Mouse (Mus musculus): ENCODE data around the gene Comp. TPM values are rescaled to one million over a fixed set of nuclear protein-coding genes. Genes with fewer than 3 reads are reported as not detected.

The Comp gene
- polyA plus RNA-seq, 1 experiment from 2014 or later = 0.18 TPM

- no peak overlapping the region for H3K4me3 ChIP-seq
- H3K4me1 ChIP-seq = peaks cover 14% of the 10 kb centered on the region
- no peaks in the 10 kb centered on the region for H3K27me3 ChIP-seq
- 0 out of 2 replicates have a peak overlapping the region, but pooled peaks have one; percentile 30 for H3K9ac ChIP-seq
- no peak for ATAC-seq
- 83% methylated on average over 2 of the region's 2 CpGs for WGBS
- H3K27ac ChIP-seq = no peak overlapping the region
- H3K36me3 ChIP-seq (ENCODE audit: poor library complexity, severe bottlenecking) = no peaks in the 10 kb centered on the region
- no peak overlapping the region for H3K4me2 ChIP-seq
- no peaks in the 10 kb centered on the region for H3K9me3 ChIP-seq (replicated peaks)
Measured at GRCm38 (mm10) chr8:70422722-70423121, 49.4 kb downstream of the Comp start.

DNA sequence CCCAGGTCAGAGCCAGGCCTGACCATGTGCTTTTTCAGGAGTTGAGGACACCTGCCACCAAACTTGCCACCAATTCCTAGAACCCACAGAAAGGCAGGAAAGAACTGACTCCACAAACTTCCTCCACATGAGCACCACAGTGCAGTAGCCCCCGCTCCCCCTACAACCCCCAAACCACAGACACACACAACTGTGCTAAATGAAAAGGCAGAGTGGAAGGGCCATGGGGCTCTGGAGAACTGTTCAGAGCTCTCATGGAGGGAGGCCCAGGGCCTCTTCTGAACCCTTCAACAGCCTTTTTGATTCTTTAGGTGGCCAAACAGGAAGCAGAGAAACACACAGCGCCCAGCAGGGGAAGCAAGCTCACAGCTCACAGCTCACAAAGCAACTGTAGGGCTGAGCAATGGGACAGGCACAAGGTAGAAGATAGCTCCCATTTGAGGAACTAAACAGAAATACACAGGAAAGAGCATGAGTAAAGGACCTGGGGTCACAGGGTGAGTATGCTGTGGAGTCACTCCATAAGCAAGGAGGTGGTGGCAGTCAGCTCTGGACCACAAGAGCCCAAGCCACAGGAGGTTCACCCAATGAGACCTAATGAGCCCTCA, 53.0 kb downstream of the Comp start:
- Histone ChIP-seq H3K4me2 (no peak overlapping the region), H3K36me3 (ENCODE audit: poor library complexity, severe bottlenecking) (no peaks in the 10 kb centered on the region), H3K27me3 (no peaks in the 10 kb centered on the region), H3K9me3 (replicated peaks) (no peaks in the 10 kb centered on the region), H3K27ac (no peak overlapping the region), H3K4me1 (0 out of 2 replicates have a peak, but pooled peaks cover 5% of the 10 kb centered on the region), H3K4me3 (no peak overlapping the region), H3K9ac (no peak overlapping the region)
- WGBS = 100% methylated on average over 2 of the region's 2 CpGs
- no peak for ATAC-seq

- Histone ChIP-seq H3K9ac (no peak overlapping the region), H3K27me3 (no peaks in the 10 kb centered on the region), H3K4me3 (no peak overlapping the region), H3K9me3 (replicated peaks) (no peaks in the 10 kb centered on the region), H3K36me3 (ENCODE audit: poor library complexity, severe bottlenecking) (no peaks in the 10 kb centered on the region), H3K4me2 (no peak overlapping the region), H3K4me1 (0 out of 2 replicates have a peak, but pooled peaks cover 5% of the 10 kb centered on the region), H3K27ac (no peak overlapping the region)
- 94% methylated on average over 4 of the region's 4 CpGs for whole genome bisulfite sequencing
- no peak for ATAC-seq
Measured at GRCm38 (mm10) chr8:70431213-70431612, 57.9 kb downstream of the Comp start.

Other genes with a start within 250 kb of the Comp start
- gene Nr2c2ap, start 242.2 kb upstream of the Comp start, polyA plus RNA-seq (2015; fragmentation: Nextera tagmentation; extraction: Ambion mirVana) = 33.4 and 37.4 TPM in 2 replicates
- 12.2 and 14.2 TPM in 2 replicates for gene Rfxank, start 234.4 kb upstream of the Comp start, polyA plus RNA-seq (2015; fragmentation: Nextera tagmentation; extraction: Ambion mirVana)
- 47.4 and 48.0 TPM in 2 replicates for gene Borcs8, start 234.1 kb upstream of the Comp start, polyA plus RNA-seq (2015; fragmentation: Nextera tagmentation; extraction: Ambion mirVana)
- 0.23 and 0.45 TPM in 2 replicates for gene Mef2b, start 233.8 kb upstream of the Comp start, polyA plus RNA-seq (2015; fragmentation: Nextera tagmentation; extraction: Ambion mirVana)
- gene Tmem161a, start 201.2 kb upstream of the Comp start, polyA plus RNA-seq (2015; fragmentation: Nextera tagmentation; extraction: Ambion mirVana) = 50.2 and 59.5 TPM in 2 replicates
- 2.0 and 3.0 TPM in 2 replicates for gene Slc25a42, start 161.3 kb upstream of the Comp start, polyA plus RNA-seq (2015; fragmentation: Nextera tagmentation; extraction: Ambion mirVana)
- gene Sugp2, start 139.3 kb upstream of the Comp start, polyA plus RNA-seq (2015; fragmentation: Nextera tagmentation; extraction: Ambion mirVana) = 75.9 and 76.7 TPM in 2 replicates
- gene Armc6, start 139.1 kb upstream of the Comp start, polyA plus RNA-seq (2015; fragmentation: Nextera tagmentation; extraction: Ambion mirVana) = 52.8 and 60.1 TPM in 2 replicates
- 65.0 and 66.0 TPM in 2 replicates for gene Homer3, start 90.7 kb upstream of the Comp start, polyA plus RNA-seq (2015; fragmentation: Nextera tagmentation; extraction: Ambion mirVana)
- gene Ddx49, start 71.1 kb upstream of the Comp start, polyA plus RNA-seq (2015; fragmentation: Nextera tagmentation; extraction: Ambion mirVana) = 52.4 and 53.7 TPM in 2 replicates
- gene Cope, start 71.0 kb upstream of the Comp start, polyA plus RNA-seq (2015; fragmentation: Nextera tagmentation; extraction: Ambion mirVana) = 268 and 274 TPM in 2 replicates
- 18.2 and 20.1 TPM in 2 replicates for gene Cers1, start 57.8 kb upstream of the Comp start, polyA plus RNA-seq (2015; fragmentation: Nextera tagmentation; extraction: Ambion mirVana)
- 0.89 and 2.5 TPM in 2 replicates for gene Gdf1, start 43.7 kb upstream of the Comp start, polyA plus RNA-seq (2015; fragmentation: Nextera tagmentation; extraction: Ambion mirVana)
- 14.2 and 16.3 TPM in 2 replicates for gene Upf1, start 20.3 kb upstream of the Comp start, polyA plus RNA-seq (2015; fragmentation: Nextera tagmentation; extraction: Ambion mirVana)
- 23.4 and 28.2 TPM in 2 replicates for gene Crtc1, start 66.0 kb downstream of the Comp start, polyA plus RNA-seq (2015; fragmentation: Nextera tagmentation; extraction: Ambion mirVana)
- gene Klhl26, start 103.4 kb downstream of the Comp start, polyA plus RNA-seq (2015; fragmentation: Nextera tagmentation; extraction: Ambion mirVana) = 15.3 and 16.4 TPM in 2 replicates
- gene Tmem59l, start 113.8 kb downstream of the Comp start, polyA plus RNA-seq (2015; fragmentation: Nextera tagmentation; extraction: Ambion mirVana) = 32.5 and 38.0 TPM in 2 replicates
- 0.86 and 0.92 TPM in 2 replicates for gene Crlf1, start 119.6 kb downstream of the Comp start, polyA plus RNA-seq (2015; fragmentation: Nextera tagmentation; extraction: Ambion mirVana)
- 150 and 154 TPM in 2 replicates for gene Rex1bd, start 133.2 kb downstream of the Comp start, polyA plus RNA-seq (2015; fragmentation: Nextera tagmentation; extraction: Ambion mirVana)
- 812 and 920 TPM in 2 replicates for gene Uba52, start 137.2 kb downstream of the Comp start, polyA plus RNA-seq (2015; fragmentation: Nextera tagmentation; extraction: Ambion mirVana)
- gene Fkbp8, start 154.2 kb downstream of the Comp start, polyA plus RNA-seq (2015; fragmentation: Nextera tagmentation; extraction: Ambion mirVana) = 357 and 385 TPM in 2 replicates
- 52.5 and 53.6 TPM in 2 replicates for gene Kxd1, start 154.4 kb downstream of the Comp start, polyA plus RNA-seq (2015; fragmentation: Nextera tagmentation; extraction: Ambion mirVana)
- 16.5 and 16.6 TPM in 2 replicates for gene Ell, start 165.9 kb downstream of the Comp start, polyA plus RNA-seq (2015; fragmentation: Nextera tagmentation; extraction: Ambion mirVana)
- gene Isyna1, start 220.8 kb downstream of the Comp start, polyA plus RNA-seq (2015; fragmentation: Nextera tagmentation; extraction: Ambion mirVana) = 87.1 and 105 TPM in 2 replicates
- gene Ssbp4, start 235.3 kb downstream of the Comp start, polyA plus RNA-seq (2015; fragmentation: Nextera tagmentation; extraction: Ambion mirVana) = 81.9 and 101 TPM in 2 replicates
- gene Lrrc25, start 242.6 kb downstream of the Comp start, polyA plus RNA-seq (2015; fragmentation: Nextera tagmentation; extraction: Ambion mirVana) = 0.65 and 0.68 TPM in 2 replicates

Measured in forebrain, embryonic 13.5 days (tissue).